Mouse (Mus musculus) liver, embryonic 12.5 days (tissue): ENCODE data around the gene Gpr85. TPM values are rescaled to one million over a fixed set of nuclear protein-coding genes. Genes with fewer than 3 reads are reported as not detected.
"Not testable (repeated sequence)": the region's sequence is repeated elsewhere in the genome, so short reads cannot be mapped to it uniquely, and the experiment has no call there.

ENCODE experiments used
- ATAC-seq: fragments of 200-750 bp; cut with Nextera tagmentation; 2 replicates; pipeline ENCODE4 v1.8.0; 2017; ENCODE audit warnings: moderate number of reproducible peaks, mild to moderate bottlenecking, moderate library complexity
- H3K27ac ChIP-seq: fragments of 300-500 bp; sonication (generic); 2 replicates; pipeline ENCODE4 v1.5.1; 2016; ENCODE audit warnings: mild to moderate bottlenecking
- H3K27me3 ChIP-seq: fragments of 300-500 bp; sonication (generic); replicated peaks from 2 replicates; pipeline ENCODE4 v1.6.1; 2016; ENCODE audit warnings: mild to moderate bottlenecking, moderate library complexity
- H3K36me3 ChIP-seq: fragments of 300-500 bp; sonication (generic); 2 replicates; pipeline ENCODE4 v1.6.1; 2016; ENCODE audit warnings: mild to moderate bottlenecking, moderate library complexity
- H3K4me1 ChIP-seq: fragments of 300-500 bp; sonication (generic); 2 replicates; pipeline ENCODE4 v1.6.1; 2016
- H3K4me2 ChIP-seq: fragments of 300-500 bp; sonication (generic); 2 replicates; pipeline ENCODE4 v1.6.1; 2016; ENCODE audit warnings: mild to moderate bottlenecking, moderate library complexity
- H3K4me3 ChIP-seq: fragments of 300-500 bp; sonication (generic); 2 replicates; pipeline ENCODE4 v1.5.1; 2016; ENCODE audit warnings: mild to moderate bottlenecking, moderate library complexity
- H3K9ac ChIP-seq: fragments of 300-500 bp; sonication (generic); 2 replicates; pipeline ENCODE4 v1.6.1; 2016; ENCODE audit warnings: mild to moderate bottlenecking, moderate library complexity
- H3K9me3 ChIP-seq: fragments of 300-500 bp; sonication (generic); replicated peaks from 2 replicates; pipeline ENCODE4 v1.6.1; 2016; ENCODE audit warnings: mild to moderate bottlenecking, moderate library complexity
- WGBS: fragments of 180-500 bp; shearing (Covaris S2); methylation state at CpG from one replicate; pipeline ENCODE4 v1.1.7; 2016; ENCODE audit not compliant: insufficient replicate concordance; 5-methylcytosine and 5-hydroxymethylcytosine counted together
- polyA plus RNA-seq: library from polyadenylated mRNA; unstranded; fragments of >200 nt; fragmentation: Nextera tagmentation; extraction: Ambion mirVana; gene quantifications from 2 replicates; pipeline ENCODE4 v1.2.1, GENCODE M21; 2016

Gpr85 gene
- polyA plus RNA-seq, 1 experiment from 2014 or later, result 1.5 TPM

- WGBS, result 83% methylated on average over 4 of the region's 4 CpGs
- no peaks in the 10 kb centered on the region for H3K9me3 ChIP-seq
- no peaks in the 10 kb centered on the region for H3K27me3 ChIP-seq
- H3K36me3 ChIP-seq, result no peaks in the 10 kb centered on the region
- H3K4me2 ChIP-seq, result no peak overlapping the region
- no peaks in the 10 kb centered on the region for H3K4me1 ChIP-seq
- no peak overlapping the region for H3K4me3 ChIP-seq
- H3K27ac ChIP-seq, result no peak overlapping the region
- ATAC-seq, result no peak
- H3K9ac ChIP-seq, result no peak overlapping the region
Measured at GRCm38 (mm10) chr6:13853244-13853643, 13.5 kb upstream of the Gpr85 start.

- not testable (repeated sequence) for H3K27me3 ChIP-seq, ATAC-seq, H3K36me3 ChIP-seq, H3K4me1 ChIP-seq, H3K27ac ChIP-seq, H3K9ac ChIP-seq, H3K9me3 ChIP-seq, H3K4me3 ChIP-seq, H3K4me2 ChIP-seq
- WGBS, result 73% methylated on average over 1 of the region's 1 CpGs
Measured at GRCm38 (mm10) chr6:13846031-13846430, 6.3 kb upstream of the Gpr85 start.

DNA sequence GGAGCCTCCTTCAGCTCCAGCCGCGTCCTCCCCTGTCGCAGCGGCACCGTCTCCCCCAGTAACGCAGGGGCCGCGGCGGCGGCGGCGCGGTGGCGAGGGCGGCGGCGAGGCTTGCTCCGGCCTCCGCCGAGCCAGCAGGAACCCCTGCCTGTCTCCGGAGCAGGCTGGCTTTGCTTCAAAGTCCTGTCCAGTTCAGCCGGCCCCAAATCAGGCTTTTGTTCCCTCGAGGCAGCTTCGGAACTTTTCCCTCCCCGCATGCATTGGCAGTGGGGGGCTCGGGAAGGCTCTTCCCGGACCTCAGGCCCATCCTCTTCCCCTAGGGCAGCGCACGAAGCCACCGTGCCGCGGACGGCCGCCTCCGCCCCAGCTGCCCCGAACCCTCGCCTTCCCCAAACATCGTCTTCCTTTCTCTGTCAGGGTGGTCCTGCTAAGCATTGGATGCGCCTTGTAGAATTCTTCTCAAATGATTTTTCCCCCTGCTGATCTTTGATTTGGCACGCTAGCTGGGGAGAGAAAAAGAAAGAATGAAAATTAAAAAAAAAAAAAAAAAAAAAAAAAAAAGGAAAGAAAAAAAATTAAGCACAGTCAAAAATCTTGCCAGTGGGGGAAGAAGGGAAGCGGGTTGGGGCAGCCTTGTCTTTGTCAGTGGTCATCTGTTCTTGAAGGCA, 931 bp downstream of the Gpr85 start:
- no peak for ATAC-seq
- peak overlapping the region; percentile 41; the same call in 1 of the 2 replicates for H3K27ac ChIP-seq
- no peaks in the 10 kb centered on the region for H3K36me3 ChIP-seq
- no peaks in the 10 kb centered on the region for H3K4me1 ChIP-seq
- H3K9ac ChIP-seq, result peak overlapping the region; percentile 58
- H3K9me3 ChIP-seq, result no peaks in the 10 kb centered on the region
- peak overlapping the region; percentile 72 for H3K4me2 ChIP-seq
- H3K4me3 ChIP-seq, result peak overlapping the region; percentile 57
- H3K27me3 ChIP-seq, result peaks cover 43% of the 10 kb centered on the region
- 1% methylated on average over 41 of the region's 41 CpGs for WGBS

- WGBS, result 5% methylated on average over 19 of the region's 19 CpGs
- Histone ChIP-seq H3K27ac (peak overlapping the region; percentile 41; the same call in 1 of the 2 replicates), H3K4me2 (peak overlapping the region; percentile 72), H3K4me3 (peak overlapping the region; percentile 57), H3K9me3 (no peaks in the 10 kb centered on the region), H3K9ac (peak overlapping the region; percentile 58), H3K4me1 (no peaks in the 10 kb centered on the region), H3K36me3 (no peaks in the 10 kb centered on the region), H3K27me3 (peaks cover 43% of the 10 kb centered on the region)
- ATAC-seq, result no peak
Measured at GRCm38 (mm10) chr6:13837916-13838676, 1.6 kb downstream of the Gpr85 start.

GRCm38 (mm10) chr6:13836967-13837570, 2.7 kb downstream of the Gpr85 start:
- H3K9ac ChIP-seq, result no peak overlapping the region
- no peak for ATAC-seq
- H3K27ac ChIP-seq, result no peak overlapping the region
- H3K9me3 ChIP-seq, result no peaks in the 10 kb centered on the region
- H3K4me3 ChIP-seq, result no peak overlapping the region
- H3K4me1 ChIP-seq, result no peaks in the 10 kb centered on the region
- H3K4me2 ChIP-seq, result no peak overlapping the region
- H3K27me3 ChIP-seq, result peaks cover 43% of the 10 kb centered on the region
- H3K36me3 ChIP-seq, result no peaks in the 10 kb centered on the region
- 43% methylated on average over 3 of the region's 3 CpGs for WGBS

DNA sequence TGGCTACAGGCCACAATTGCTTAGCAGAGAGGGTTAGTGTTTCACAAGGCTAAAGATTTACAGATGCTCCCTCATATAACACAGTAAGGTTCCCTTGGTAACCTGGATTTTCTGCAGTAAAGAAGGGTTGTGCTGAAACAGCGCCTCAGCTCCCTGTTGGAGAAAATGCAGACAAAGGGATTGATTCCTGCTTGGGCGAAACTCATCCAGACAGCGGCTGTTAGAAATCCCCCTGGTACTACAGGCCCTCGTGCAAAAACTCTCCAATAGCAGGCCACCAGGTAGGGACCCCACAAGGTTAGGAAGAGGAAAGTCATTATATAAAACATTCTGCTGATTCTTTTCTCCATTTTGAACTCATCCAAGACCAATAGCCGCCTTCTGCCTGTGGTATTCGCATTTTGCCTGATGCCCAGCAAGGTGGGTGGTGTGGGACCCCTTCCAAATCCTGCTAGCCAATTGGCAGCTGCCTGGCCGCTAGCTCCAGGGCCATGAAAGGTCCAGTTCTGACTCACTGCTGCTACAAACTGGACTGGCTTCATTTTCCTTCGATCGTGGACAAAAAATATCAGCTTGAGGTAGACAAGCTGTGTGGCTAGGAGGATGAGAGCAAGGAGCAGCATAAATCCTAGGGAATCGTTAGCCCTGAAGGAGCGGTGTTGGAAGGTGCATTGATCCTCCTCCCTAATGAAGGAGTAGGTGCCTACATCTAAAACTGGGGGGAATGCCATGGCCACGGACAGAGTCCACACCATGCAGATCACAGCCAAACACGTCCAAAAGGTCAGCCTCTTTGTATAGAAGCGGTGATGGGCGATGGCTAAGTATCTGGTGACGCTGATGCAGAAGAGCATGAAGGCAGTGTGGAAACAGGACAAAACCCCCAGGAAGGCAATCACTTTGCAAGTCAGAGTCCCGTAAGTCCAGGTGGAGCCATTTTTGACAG, 3.7 kb downstream of the Gpr85 start:
- ATAC-seq, result no peak
- Histone ChIP-seq H3K27me3 (peaks cover 43% of the 10 kb centered on the region), H3K9ac (no peak overlapping the region), H3K4me1 (no peaks in the 10 kb centered on the region), H3K4me3 (no peak overlapping the region), H3K27ac (no peak overlapping the region), H3K9me3 (no peaks in the 10 kb centered on the region), H3K4me2 (no peak overlapping the region), H3K36me3 (no peaks in the 10 kb centered on the region)
- WGBS, result 55% methylated on average over 17 of the region's 17 CpGs

DNA sequence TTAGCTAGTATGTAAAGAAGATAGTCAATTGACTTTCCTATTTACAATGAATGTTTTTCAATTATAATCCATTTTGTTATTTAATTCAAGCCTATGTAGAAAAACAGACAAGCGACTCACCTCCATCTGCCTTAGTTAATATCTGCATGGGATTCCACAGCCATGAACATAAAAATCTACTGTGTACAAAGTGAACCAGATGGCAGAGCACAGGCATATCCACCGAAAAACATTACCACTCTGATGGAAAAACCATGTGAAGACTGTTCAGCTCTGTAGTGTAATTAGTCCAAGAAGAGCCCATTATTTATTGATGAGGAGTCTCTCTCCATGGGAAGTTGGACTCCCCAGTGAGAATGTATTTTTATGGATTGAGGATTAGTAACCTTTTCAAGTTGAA, 7.0 kb downstream of the Gpr85 start:
- 54% methylated on average over 2 of the region's 2 CpGs for WGBS
- ATAC-seq, result no peak

DNA sequence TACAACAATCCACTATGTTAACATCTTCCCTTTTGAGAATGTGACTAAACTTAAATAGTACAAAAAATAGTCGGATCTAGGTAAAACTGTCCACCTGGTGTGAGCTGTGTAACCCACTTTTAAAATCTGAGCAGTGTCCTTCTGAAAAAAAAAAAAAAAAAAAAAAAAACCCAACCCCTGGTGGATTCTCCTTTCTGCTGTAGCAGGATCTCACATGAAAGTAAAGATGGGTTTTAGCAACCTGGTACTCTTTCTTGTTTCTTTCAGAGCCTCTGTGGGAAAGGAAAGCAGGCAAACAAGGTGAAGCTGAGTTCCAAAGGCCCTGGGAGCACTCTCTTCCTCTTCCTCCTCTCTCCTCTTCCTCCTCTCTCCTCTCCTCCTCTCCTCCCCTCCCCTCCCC, 10.9 kb downstream of the Gpr85 start:
- no peaks in the 10 kb centered on the region for H3K27me3 ChIP-seq

More for the DNA sequence above, 7.0 kb downstream of the Gpr85 start:
- Histone ChIP-seq H3K27ac (no peak overlapping the region), H3K4me3 (no peak overlapping the region), H3K27me3 (peaks cover 24% of the 10 kb centered on the region), H3K4me1 (no peaks in the 10 kb centered on the region), H3K4me2 (no peak overlapping the region), H3K9ac (no peak overlapping the region), H3K36me3 (no peaks in the 10 kb centered on the region), H3K9me3 (no peaks in the 10 kb centered on the region)

DNA sequence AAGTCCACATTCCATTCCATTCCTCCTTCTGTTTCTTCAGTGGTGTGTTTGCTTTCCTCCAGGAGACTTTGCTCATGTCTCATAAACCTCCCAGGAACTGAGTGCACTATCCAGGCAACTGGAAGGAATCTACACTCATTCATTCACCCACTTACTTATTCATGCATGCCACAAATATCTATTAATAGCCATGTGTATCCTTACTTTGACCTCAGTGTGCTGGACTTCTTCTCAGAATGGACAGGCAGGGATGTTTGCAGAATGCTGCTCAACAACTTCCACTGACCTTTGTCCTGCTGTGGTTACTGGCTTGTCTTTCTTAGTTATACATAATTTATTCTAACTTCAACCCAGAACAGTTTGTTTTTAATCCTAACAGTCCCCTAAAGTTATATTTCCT, 23.1 kb downstream of the Gpr85 start:
- Histone ChIP-seq H3K27ac (no peak overlapping the region), H3K4me3 (no peak overlapping the region), H3K9me3 (no peaks in the 10 kb centered on the region), H3K4me2 (no peak overlapping the region), H3K4me1 (no peaks in the 10 kb centered on the region), H3K9ac (no peak overlapping the region), H3K27me3 (no peaks in the 10 kb centered on the region), H3K36me3 (no peaks in the 10 kb centered on the region)
- ATAC-seq, result no peak

More for the DNA sequence above, 10.9 kb downstream of the Gpr85 start:
- ATAC-seq, result no peak
- H3K27ac ChIP-seq, result no peak overlapping the region
- no peak overlapping the region for H3K4me2 ChIP-seq
- WGBS, result 24% methylated on average over 1 of the region's 1 CpGs
- H3K9me3 ChIP-seq, result no peaks in the 10 kb centered on the region
- H3K4me1 ChIP-seq, result no peaks in the 10 kb centered on the region
- H3K4me3 ChIP-seq, result no peak overlapping the region
- no peaks in the 10 kb centered on the region for H3K36me3 ChIP-seq
- no peak overlapping the region for H3K9ac ChIP-seq

DNA sequence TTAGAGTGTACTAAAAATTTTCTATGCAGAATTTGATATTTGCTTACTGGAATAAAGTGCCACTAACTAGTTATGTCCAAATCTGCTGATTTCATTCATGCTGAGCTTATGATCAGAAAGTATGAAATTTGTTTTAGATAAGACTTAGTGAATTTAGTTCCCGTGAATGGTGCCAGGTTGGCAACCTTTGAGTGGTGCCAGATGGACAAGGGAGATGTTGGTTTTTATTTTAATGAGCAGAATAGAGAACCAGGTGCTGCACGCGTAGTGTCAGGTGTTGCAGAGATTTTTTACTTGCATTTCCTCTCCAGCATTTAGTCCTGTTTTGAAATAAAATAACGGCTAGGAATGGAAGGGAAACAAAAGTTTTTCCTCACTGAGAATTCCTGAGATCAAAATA, 27.6 kb downstream of the Gpr85 start:
- H3K36me3 ChIP-seq, result no peaks in the 10 kb centered on the region
- no peak overlapping the region for H3K9ac ChIP-seq
- no peak overlapping the region for H3K4me3 ChIP-seq
- ATAC-seq, result no peak
- no peaks in the 10 kb centered on the region for H3K9me3 ChIP-seq
- 66% methylated on average over 4 of the region's 4 CpGs for WGBS
- H3K4me1 ChIP-seq, result no peaks in the 10 kb centered on the region
- H3K4me2 ChIP-seq, result no peak overlapping the region
- H3K27me3 ChIP-seq, result no peaks in the 10 kb centered on the region
- no peak overlapping the region for H3K27ac ChIP-seq

DNA sequence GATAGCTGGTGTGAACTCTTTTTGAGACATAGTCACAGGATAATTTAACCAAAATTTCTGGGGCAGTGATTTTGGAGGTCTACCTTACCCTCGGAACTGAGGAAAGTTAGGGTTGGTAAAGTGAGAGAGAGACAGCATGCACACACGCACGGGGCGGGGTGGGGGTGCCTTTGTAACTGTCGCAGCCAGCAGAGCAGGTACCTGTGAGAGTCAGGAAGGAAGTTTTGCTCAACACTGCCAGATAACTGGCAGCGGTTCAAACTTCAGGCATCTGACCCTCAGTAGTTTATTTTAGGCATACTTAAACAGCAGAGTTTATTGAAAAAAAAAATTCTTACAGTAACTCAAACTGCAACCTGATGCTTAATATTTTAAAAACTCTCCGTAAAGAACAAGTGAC, 39.7 kb downstream of the Gpr85 start:
- H3K4me3 ChIP-seq, result no peak overlapping the region
- no peak for ATAC-seq
- no peak overlapping the region for H3K27ac ChIP-seq
- H3K27me3 ChIP-seq, result no peaks in the 10 kb centered on the region
- no peaks in the 10 kb centered on the region for H3K36me3 ChIP-seq
- 33% methylated on average over 7 of the region's 7 CpGs for WGBS
- H3K9ac ChIP-seq, result no peak overlapping the region
- H3K9me3 ChIP-seq, result no peaks in the 10 kb centered on the region
- H3K4me2 ChIP-seq, result no peak overlapping the region
- H3K4me1 ChIP-seq, result no peaks in the 10 kb centered on the region
